Mouse (Mus musculus): ENCODE measurements around the gene Olfr744.
"Not testable (repeated sequence)": the region's sequence is repeated elsewhere in the genome, so short reads cannot be mapped to it uniquely, and the experiment has no call there.

Olfr744 gene

DNA sequence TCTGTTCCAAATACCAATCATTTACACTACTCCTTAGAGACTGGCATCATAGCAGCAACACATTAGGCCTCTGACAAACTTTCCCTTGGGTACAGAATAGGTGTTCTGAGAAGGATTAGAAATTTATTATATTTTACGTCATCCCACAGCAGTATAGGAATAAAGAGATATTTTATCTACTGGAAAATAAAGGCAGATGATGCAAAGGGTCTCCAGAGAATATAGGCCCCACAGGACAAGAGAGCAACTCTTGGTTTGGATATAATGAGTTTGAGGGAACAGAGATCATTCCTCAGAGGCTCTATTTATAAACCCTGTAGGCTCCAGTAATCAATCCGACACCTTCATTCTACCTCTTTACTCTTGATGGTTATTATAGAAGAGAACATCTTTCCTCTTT, at the start of gene Olfr744:
TSS of gene Olfr744 (plus strand) at position 301 of the 400 bp plus-strand sequence.
- no peak for DNase-seq (ENCODE audit: low spot score in 2 of 2)

DNA sequence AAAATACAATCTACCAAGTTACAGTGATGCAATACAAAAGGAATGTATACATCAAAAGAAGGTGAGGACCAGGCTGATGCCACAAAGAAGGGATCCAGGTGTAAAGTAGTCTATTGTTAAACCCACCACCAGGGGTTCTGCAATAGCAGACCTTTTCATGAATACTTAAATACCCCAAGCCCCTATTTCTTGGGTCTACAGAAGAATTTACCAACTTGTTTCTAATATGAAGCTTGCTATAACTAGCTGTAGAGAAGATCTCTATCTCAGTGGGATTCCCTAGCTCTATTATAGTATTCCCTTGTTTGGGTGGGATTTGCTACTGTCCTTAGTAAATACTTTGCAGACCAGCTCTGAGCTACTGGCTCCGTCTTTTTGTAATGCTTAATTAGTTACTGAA, 41.6 kb upstream of the Olfr744 start:
- not testable (repeated sequence) for DNase-seq (ENCODE audit: low spot score in 2 of 2)

DNA sequence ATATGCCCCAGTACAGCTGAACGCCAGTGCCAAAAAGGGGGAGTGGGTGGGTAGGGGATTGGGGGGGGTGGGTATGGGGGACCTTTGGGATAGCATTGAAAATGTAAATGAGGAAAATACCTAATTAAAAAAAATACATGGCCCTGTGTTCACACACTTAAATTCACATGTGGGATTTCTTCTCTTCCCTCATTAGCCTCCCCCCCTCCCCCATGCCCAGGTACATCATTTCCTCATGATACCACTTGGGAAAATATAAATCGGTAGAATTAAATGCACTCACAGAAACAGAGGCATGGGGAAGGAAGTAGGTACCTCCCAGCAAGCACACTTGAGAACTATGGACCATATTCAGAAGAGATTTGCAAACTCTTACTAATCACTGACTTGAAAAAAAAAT, 24.4 kb downstream of the Olfr744 start, which contains the start of gene Olfr745:
TSS of gene Olfr745 (plus strand) at position 301 of the 400 bp plus-strand sequence.
- no peak for DNase-seq (ENCODE audit: low spot score in 2 of 2)

DNA sequence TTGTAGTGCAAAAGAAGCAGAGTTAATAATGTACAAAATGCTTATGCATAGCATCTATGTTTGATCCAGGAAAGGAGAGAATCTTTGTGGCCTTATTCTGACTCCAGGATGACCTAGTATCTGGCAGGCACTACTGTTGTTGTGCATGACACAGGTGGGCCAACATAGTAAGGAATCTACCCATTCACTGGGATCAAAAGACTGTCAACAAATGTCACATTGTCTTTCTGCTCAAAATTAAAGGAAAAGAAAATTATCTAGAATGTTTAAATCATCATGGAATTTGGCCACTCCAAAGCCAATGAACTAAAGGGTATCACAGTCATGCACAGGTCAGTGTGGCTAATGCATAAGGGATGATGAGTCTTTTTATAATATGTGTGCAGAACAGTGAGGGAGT, 32.1 kb downstream of the Olfr744 start, which contains the start of gene Olfr746:
TSS of gene Olfr746 (plus strand) at position 301 of the 400 bp plus-strand sequence.
- no peak for DNase-seq (ENCODE audit: low spot score in 2 of 2)
